Mouse (Mus musculus) neural tube, embryonic 10.5 days (tissue): Measurements from ENCODE around the gene Espn.
A peak's percentile ranks its signal among the peaks of the same experiment; 100 is the strongest.

Experiments used
- DNase-seq: peaks from one replicate; pipeline ENCODE4 v3.0.0-alpha.2; 2017; ENCODE audit warnings: low spot score; ENCODE audit errors: extremely low spot score

Gene Espn

DNA sequence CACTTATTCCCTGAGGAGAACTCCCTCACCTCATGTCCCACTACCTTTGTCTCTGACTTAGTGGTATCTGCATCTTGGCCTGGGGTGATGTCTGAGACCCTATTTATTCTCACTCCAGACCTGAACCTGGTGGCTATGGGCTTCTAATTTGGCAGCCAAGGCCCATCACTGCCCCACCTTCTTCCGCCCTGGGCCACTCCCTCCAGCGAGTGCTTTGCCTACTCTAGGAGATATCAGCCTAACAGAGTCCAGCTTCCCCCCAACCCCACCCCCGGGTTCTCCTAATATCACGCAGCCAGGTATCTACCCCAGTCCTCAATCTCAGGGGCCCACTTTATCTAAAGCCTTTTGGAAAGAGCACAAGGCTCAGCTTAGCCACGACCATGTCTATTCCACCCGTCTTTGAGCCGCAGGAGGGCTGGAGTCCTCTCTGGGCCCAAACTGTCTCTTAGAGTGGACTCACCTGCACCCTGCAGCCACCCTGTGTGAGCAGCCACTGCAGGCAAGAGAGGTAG lies 663 bp downstream of the Espn start:
- DNase-seq: no peak

DNA sequence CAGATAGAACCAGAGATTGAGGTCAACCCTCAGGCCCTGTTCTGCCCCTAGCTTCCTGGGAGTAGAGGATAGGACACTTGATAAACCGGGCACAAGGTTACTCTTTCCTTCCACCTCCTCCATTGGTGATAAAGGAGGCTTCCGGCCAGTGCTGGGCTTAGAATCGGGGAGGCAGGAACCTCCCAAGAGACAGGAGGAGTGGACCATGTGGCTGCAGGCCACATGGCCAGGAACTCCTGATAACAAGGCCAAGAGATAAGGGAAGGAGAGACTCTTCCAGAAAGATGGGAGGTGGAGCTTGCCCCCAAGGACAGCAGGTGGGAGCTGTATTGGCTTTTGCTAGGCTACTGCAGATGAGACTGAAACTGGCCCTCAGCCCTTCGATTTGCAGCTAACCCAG lies 1.6 kb downstream of the Espn start:
- DNase-seq: no peak

DNA sequence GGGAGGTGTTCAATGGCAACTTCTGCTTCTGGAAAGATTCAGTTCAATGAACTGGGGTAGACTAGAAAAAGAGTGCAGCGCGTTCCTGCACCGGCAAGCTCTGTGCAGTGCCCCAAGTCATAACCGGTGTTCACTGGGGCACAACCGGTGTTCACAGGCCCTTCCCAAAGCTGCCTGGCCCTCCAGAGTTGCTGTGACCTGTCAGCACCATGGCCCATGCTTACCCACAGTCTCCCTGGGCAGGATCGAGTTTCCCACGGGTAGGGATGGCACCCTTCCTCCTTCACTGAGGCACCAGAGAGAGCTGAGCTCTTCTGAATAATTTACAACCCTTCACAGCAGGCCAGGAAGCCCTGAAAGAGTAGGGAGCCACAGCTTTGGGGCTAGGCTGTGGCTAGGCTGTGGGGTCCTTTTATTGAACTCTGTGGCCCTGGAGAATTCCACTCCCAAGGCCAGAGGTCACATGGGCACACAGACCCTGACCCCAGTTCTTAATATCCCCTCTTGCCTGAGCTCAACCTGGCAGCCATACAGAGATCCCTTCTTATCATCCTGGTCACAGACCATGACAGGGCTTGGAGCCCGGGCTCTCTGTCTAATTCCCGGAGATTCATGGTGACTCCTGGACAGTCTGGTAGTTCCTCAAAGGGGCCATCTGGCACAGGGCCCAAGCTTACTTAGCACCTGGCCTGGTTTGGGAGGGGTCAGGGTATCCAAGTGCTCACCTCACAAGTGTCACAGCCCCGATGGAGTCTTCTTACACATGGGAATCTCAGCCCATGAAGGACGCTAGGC lies 5.9 kb downstream of the Espn start:
- DNase-seq: no peak

DNA sequence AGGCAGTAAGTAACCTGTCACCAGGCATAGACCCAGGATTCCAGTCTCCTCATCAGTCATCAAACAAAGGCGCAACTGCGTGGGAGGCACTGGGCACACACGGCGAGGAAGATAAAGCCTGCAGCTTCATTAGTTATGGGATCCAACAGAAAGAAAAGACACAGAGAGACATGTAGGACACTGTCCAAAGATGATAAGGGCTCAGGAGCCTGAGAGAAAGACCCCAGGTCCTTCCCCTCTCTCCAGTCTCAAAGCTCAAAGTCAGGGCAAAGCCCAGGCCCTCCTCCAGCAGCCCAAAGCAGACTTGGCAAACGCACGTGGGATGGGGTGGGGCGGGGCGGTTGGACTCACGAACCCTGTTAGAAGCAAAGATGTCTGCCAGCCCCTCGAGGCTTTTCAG lies 6.7 kb downstream of the Espn start:
- no peak for DNase-seq

DNA sequence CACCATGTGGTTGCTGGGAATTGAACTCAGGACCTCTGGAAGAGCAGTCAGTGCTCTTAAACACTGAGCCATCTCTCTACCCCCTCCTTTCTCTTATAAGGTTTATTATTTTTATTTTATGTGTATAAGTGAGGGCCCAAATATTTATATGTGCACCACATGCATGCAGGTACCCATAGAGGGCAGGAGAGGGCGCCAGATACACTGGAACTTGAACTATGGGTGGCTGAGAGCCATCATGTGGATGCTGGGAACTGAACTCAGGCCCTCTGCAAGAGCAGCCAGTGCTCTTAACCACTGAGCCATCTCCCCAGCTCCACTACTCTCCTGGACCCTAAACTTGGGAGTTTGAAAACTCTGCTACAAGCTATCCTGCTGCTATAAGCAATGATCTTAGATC lies 8.5 kb downstream of the Espn start:
- no peak for DNase-seq

DNA sequence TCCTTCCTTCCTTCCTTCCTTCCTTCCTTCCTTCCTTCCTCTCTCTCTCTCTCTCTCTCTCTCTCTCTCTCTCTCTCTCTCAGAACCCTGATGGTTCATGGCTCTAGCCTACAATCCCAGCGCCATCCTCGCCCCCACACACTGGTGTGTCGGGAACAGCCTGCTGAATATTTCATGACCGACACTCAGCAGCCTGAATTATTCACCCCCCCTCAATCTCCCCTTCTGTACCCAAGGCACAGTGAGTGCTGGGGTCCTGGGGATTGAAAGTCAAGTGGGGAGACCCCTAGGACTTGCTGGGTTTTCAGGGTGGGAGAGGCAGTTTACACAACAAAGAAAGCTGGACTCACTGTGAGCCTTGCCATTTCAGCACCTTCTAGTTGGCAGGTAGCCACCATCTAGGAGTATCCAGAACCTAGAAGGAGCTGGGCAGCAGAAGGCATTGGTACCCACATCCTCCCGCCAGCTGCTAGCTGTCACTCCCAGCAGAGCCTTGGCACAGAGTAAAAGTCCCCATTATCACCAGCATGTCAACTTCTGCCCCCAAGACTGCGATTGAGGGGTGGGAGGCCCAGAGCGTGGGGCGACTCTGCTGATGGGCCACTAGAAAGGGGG lies 10.5 kb downstream of the Espn start:
- no peak for DNase-seq

DNA sequence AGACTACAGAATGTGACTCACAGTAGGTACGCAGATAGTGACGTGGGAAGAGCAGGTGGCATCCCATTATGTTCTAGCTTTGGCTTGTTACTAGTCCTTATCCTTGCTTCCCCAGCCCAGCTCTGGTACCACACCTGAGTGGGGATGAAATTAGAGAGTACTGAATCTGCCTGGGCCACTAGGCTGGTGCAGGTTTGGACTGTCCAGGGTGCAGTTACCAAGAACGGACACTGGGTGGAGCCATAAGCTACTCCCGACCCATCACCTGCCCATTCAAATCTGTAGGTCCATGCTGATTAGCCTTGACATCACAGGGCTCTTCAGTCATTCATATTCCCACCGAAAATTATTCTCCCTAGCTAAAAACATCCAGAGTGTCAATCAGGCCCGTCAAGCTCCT lies 11.7 kb downstream of the Espn start:
- peak; percentile 59 for DNase-seq

DNA sequence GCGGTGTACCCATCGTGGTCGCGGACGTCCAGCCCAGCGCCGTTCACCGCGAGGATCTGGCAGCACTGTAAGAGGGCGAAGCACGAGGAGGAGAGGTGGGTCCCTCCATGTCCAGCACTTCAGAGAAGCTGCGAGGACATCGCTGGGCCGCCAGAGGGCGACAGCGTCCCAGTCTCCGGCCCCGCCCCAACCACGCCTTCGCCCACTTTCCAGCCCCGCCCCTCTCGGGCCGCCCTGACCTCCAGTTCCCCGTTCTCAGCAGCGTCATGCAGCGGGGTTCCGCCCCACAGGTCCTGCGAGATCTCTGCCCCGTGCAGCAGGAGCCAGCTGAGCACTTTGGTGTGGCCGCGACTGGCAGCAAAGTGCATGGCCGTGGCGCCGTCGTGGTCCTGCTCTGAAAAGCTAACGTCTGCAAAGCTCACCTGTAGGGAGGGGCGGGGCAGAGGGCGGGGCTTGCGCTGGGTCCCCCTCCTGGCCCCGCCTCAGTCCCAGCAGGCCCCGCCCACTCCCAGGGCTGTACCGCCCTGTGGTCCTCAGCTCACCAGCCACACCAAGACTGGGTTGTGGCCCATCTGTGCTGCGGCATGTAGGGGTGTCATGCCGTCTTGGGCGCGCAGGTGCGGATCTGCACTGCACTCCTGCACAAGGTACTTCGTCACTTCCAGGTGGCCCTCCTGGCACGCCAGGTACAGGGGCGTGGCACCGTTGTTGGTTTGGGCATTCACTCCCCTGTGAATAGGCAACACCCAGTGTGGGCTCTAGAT lies 13.5 kb downstream of the Espn start:
- peak; percentile 89 for DNase-seq

DNA sequence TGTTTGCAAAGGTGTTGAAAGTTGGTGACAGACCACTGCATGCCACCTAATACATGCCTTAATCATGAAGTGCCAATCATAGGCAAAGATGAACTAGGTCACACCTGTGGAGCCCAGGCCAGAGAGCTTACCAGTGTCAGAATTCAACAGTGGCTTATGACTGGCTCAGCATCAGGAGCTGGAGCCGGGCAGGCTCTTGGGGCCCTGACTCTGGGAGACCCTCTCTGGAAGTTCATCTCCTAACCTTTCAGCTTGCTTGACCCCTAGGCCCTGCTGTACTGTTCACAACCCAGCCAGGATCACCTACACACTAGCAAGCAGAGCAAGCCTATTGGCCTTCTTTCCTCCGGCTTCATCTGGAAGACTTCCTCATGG lies 15.3 kb downstream of the Espn start:
- DNase-seq: no peak

DNA sequence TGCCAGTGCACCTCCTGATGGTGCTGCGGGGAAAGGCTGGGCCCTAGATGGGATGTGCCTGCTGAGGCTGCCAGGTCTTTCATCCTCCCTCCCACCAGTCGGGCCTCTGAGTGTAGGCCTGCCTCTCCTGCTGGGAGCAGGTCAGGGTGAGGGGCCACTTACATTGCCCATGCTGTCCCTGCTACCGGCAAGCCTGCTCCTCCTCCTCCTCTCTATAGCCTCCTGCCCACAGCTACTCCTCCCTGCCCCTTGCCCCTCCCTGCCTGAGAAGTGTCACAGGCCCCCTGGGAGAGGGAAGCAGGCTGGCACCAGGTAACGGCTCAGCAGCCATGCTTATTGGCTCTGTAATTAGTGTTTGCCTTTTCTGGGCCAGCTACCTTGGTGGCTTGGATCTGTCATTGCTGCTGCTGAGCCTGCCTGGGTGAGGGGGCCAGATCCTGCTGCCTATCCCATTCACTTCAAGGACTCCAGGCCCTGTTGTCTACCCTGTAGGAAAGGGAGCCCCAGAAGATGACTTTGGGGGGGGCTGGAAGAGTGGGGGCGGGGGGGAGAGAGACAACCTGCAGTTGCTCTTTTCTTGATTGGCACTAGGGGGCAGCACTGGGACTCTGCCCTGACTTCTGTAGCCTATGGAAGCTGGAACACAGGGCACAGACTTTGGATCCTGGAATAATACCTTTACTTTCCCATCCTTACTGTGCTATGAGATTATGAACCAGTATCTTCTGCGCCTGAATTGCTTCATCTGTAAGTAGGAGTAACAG lies 15.9 kb downstream of the Espn start:
- DNase-seq: no peak

DNA sequence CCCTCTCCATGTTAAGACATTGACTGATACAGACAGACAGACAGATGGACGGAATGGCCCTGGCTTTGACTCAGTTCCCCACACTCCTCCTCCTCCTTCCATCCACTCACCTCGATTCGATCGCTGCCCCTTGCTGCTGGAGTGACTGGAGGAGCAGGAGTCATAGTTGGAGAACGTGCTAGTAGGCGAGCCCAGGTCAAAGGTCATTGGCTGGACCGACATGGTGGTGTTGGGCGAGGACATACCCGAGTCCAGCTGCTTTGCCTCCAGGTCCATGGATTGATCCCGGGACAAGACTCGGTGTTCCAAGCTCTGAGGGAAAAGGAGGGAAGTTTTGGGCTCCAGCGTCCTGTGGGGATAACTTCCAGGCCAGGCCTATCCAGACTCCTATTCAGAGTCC lies 16.8 kb downstream of the Espn start:
- DNase-seq: no peak

DNA sequence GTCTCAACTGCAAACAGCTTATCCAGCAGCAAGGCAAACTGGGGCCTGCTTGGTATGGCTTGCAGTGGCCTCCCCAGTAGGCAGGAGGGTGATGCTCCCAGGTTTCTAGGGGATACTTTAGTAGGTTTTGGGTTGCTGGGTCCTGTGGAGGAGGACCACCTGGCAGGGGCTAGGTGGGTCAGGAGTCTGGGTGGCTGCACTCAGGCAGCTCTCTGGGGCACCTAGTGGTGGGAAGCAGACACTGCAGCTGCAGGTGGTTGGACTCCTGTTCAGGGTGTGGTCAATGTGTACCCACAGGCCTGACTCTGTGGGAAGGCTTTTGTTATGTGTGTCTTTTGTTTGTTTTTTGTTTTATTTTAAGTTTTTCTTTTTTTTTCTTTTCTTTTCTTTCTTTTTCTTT lies 17.7 kb downstream of the Espn start:
- DNase-seq: no peak

DNA sequence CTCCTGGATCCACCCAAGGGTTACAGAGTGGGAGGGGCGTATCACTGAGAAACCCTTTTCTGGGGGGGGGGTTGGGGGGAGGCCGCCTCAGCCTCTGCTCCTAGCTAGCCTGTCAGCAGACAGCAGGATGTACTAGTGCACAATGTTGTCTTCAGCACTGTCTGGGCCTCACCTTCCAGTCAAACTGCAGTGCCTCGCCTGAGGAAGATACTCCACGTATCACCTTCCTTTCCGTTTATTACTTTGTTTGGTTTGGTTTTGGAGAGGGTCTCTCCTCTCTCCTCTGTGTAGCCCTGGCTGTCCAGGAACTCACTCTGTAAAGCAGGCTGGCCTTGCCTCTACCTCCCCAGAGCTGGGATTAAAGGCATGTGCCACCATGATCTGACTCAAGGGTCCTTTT lies 19.0 kb downstream of the Espn start:
- no peak for DNase-seq

DNA sequence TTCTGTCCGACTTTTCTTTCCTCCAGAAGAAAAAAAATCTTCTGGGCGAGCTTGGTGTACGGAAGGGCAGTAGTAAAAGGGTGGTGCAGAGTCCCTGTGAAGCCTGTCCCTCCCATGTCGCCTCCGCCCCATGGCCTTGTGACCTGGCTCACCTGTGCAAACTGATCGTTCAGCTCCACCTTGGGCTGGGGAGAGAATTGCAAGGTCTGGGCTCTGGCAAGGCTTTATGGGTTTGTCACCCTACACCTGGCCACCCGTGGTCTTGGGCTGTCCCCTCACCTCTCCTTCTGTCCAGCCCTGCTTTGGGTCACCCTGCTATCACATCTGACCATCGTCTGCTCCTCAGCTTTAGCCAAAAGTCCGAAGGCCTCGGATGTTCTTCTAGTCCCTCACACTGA lies 19.4 kb downstream of the Espn start:
- DNase-seq: no peak

DNA sequence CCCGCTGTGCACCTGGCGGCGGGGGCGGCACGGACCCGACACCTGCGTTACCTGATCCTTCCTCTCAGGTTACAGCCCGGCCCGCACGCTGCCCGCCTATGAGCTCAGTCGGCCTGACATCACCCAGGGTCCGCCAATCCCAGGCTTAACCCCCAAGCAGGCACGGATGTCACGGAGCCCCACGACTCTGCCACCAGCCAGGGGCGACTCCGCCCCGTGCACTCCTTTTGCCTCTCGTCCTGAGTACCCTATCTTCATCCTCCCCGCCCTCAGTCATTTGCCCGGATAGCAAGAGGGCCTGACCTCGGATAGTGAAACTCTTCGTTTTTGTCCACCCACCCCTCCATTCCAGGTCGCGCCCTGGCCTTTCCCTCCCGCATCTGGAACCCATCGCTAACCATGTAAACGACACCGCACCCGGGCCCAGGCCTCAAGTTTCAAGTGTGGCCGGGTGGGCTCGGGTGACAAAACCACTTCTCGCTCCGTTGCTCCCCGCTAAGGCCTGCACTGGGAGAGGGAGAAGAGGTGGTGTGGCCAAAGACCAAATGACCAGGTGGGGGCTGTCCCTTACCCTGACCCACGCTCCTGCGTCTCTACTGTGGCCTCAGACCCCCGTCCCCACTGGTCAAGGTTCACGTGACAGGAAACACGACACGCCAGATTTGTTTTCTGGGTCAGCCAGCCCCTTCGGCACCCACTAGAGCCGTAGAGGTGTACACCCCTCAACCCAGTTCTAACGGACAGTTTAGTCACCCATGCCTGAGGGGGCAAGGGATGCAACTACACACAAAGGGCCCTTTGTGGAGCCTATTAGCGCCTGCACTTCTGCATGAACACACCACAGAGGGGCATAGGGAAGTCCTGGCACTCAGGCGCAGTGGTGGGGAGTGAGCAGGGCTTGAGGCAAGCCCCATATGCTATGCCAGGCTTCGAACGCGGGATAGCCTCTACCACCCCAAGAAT lies 20.1 kb downstream of the Espn start:
- peak; percentile 56 for DNase-seq

DNA sequence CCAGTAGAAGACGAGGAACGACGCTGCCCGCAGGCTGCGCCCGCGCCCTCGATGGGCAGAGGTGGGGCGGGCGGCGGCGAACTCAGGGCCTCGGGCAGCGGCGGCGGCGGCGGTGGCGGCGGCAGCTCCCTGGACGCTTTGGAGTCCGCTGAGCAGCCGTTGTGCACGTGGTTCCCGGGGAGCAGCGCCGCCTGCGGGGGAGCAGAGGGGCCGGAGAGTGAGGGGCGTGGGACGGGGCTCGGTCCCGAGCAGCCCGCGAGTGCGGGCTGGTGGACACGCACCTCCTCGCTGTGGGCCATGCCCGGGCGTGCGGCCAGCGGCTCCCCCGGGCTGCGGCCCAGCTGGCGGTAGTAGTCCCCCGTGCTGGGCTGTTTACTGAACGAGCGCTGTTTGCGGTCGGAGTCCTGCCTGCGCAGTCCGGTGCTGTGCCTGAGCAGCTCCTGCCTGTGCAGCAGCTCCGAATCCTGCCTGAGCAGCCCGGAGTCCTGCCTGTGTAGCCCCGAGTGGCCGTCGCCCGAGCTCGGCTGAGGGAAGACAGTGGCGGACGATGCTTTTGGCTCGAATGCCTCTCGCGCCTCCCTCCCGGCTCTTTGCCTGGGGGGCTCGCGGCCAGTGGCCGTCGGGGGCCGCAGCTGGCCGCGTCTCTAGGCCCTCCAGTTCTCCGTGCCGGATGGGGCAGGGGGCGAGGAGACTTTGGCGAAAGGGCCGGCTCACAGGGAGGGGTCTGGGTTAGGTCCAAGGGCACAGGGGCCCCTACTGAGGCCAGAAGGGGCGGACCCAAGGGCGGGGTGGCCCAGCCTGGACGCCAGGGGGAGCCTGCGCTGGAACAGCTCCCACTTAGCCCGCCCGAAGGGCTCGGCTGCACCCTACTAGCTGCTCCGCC lies 21.2 kb downstream of the Espn start:
- peak; percentile 69 for DNase-seq

DNA sequence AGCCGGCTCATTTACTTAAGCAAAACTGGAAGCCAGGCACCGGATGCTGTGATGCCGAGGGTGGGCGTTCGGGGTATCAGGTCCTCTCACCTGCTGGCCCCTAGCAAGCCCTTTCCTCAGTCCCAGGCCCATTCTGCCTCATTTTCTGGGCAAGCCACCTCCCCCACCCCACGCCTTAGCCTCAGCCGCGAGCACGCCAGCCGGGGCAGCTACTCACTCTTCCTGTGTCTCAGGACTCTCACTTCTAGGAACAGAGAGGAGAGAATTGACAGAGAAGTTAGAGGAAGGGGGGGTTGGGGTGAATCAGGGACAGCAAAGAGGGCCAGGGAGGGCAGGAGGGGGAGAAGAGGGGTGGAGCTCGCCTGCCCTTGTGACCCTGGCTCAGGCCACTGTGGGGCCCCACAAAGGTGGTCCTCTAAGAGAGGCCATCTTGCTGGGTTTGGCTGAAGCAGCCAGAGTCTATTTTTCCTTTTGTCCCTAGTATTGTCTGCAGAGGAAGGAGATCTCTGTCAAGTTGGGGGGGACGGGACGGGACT lies 22.7 kb downstream of the Espn start:
- peak; percentile 33 for DNase-seq

DNA sequence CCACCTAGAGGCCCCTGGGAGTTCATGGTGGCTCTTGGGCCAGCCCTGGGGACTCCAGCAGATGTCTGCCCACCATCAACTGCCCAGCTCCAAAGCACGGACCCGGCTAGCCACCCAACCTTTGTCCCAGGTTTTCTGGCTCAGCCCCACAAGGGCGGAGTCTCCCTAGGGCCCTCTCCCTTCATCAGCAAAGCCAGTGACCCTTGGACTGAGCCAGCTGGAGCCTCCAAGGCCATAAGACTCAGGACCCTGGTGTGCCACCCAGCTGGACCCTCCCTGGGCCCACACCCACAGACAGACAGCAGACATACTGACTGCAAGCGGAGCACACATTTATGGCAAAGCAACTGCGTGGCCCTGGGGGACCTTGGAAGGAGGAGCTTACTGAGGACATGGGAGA lies 23.4 kb downstream of the Espn start:
- no peak for DNase-seq

DNA sequence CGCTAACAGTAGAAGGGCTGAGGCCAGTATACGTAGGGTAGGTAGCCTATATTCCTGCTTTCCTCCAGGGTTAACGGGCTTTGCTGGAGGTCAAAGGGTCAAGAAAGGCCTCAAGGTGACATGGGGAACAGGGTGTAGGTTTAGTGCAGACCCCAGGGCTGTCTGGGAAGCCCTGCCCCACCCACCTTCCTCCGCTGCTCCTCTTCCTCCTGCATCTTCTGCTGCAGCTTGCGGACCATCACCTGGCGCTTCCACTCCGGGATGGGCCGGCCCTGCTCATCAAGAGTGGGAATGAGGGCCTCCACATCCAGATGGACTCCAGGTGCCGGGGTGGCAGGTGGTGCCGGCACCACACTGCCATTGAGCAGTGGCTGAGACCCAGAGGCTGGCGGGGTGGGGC lies 24.3 kb downstream of the Espn start:
- no peak for DNase-seq
